Mouse (Mus musculus) bone marrow, adult 2 months (tissue): Measurements from ENCODE around the gene Gm36864. TPM values are rescaled to one million over a fixed set of nuclear protein-coding genes. Genes with fewer than 3 reads are reported as not detected.

ENCODE experiments used
- H3K27ac ChIP-seq: fragments of 200-500 bp; 2 replicates; pipeline ENCODE4 v1.5.1; 2012; ENCODE audit warnings: low read depth, mild to moderate bottlenecking, control low read depth, inconsistent platforms, low read length; ENCODE audit not compliant: control insufficient read depth, poor library complexity, insufficient read depth
- H3K4me1 ChIP-seq: fragments of 200-500 bp; 2 replicates; pipeline ENCODE4 v1.6.1; 2011; ENCODE audit warnings: low read length; ENCODE audit not compliant: control insufficient read depth, insufficient read depth
- H3K4me3 ChIP-seq: fragments of 200-500 bp; replicated peaks from 2 replicates; pipeline ENCODE3; 2011; ENCODE audit warnings: mild to moderate bottlenecking, low read depth, low read length, control low read depth; ENCODE audit not compliant: control insufficient read depth
- CTCF ChIP-seq: fragments of 200-500 bp; IDR thresholded peaks from 2 replicates; pipeline ENCODE4 v1.5.1; 2011; ENCODE audit warnings: low read length, control low read depth; ENCODE audit not compliant: control insufficient read depth, insufficient read depth
- POLR2A ChIP-seq: fragments of 200-500 bp; IDR thresholded peaks from 2 replicates; pipeline ENCODE4 v1.6.1; 2011; ENCODE audit warnings: low read depth, mild to moderate bottlenecking, control low read depth, low read length, borderline replicate concordance; ENCODE audit not compliant: control insufficient read depth
- WGBS: fragments of 180-500 bp; shearing (Covaris S2); methylation state at CpG from one replicate; pipeline ENCODE4 v1.1.7; 2018; 5-methylcytosine and 5-hydroxymethylcytosine counted together
- polyA plus RNA-seq: library from polyadenylated mRNA; stranded (reverse); fragments of >200 nt; gene quantifications from 2 replicates; pipeline ENCODE4 v1.2.4, GENCODE M21; 2011; ENCODE audit warnings: low replicate concordance; ENCODE audit not compliant: missing spikeins, insufficient read depth, insufficient read length

The Gm36864 gene
- polyA plus RNA-seq, 1 experiment = not detected

DNA sequence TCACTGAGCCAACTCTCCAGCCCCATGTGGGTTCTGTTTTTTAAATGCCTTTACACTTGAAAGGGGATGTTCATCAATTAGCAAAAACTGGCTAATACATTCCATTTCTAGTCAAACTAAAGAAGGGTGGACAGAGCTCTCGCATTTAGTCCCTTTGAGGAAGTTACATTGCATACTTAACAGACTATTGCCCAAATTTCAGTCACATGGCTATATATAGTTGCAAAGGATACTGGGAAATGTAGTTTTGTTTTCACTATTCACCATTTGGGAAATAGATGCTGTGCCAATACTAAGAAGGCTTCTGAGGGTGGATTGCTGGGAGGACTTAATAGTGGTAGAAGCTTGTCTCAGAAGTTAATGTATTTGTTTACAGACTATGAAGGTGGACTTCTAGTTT, 45.0 kb downstream of the Gm36864 start:
- Histone ChIP-seq H3K4me1 (no peaks in the 10 kb centered on the region), H3K27ac (no peak overlapping the region), H3K4me3 (no peak overlapping the region)
- WGBS = 7% methylated on average over 1 of the region's 1 CpGs
- TF ChIP-seq CTCF = no peak

- 84% methylated on average over 7 of the region's 7 CpGs for WGBS
These were observed 45.6 kb downstream of the Gm36864 start for GRCm38 (mm10) chr7:44281586-44281985.

GRCm38 (mm10) chr7:44287760-44288159, 51.8 kb downstream of the Gm36864 start:
- WGBS = 72% methylated on average over 7 of the region's 7 CpGs
- TF ChIP-seq POLR2A (no peak), CTCF (no peak)

More at GRCm38 (mm10) chr7:44281586-44281985, 45.6 kb downstream of the Gm36864 start:
- TF ChIP-seq POLR2A = no peak
- H3K4me1 ChIP-seq = no peaks in the 10 kb centered on the region
- H3K27ac ChIP-seq = no peak overlapping the region
- no peak overlapping the region for H3K4me3 ChIP-seq

GRCm38 (mm10) chr7:44290986-44291385, 55.0 kb downstream of the Gm36864 start:
- TF ChIP-seq CTCF (no peak), POLR2A (no peak)
- H3K27ac ChIP-seq = no peak overlapping the region
- no peak overlapping the region for H3K4me3 ChIP-seq
- H3K4me1 ChIP-seq = no peaks in the 10 kb centered on the region
- 62% methylated on average over 4 of the region's 4 CpGs for WGBS

More at GRCm38 (mm10) chr7:44287760-44288159, 51.8 kb downstream of the Gm36864 start:
- Histone ChIP-seq H3K4me3 (no peak overlapping the region), H3K27ac (no peak overlapping the region), H3K4me1 (no peaks in the 10 kb centered on the region)

- Histone ChIP-seq H3K4me1 (no peaks in the 10 kb centered on the region), H3K27ac (no peak overlapping the region), H3K4me3 (no peak overlapping the region)
- WGBS = 49% methylated on average over 4 of the region's 4 CpGs
- no peak for TF ChIP-seq CTCF
- TF ChIP-seq POLR2A = no peak
These were observed 55.4 kb downstream of the Gm36864 start for GRCm38 (mm10) chr7:44291418-44291817.

Other genes starting within 250 kb of the Gm36864 start
- not detected in 2 replicates for gene Klk1b11, start 240.3 kb upstream of the Gm36864 start, polyA plus RNA-seq
- gene Klk1b26, start 224.0 kb upstream of the Gm36864 start, polyA plus RNA-seq = not detected in 2 replicates
- not detected in 2 replicates for gene Klk1b27, start 183.9 kb upstream of the Gm36864 start, polyA plus RNA-seq
- not detected in 2 replicates for gene Klk1b21, start 133.8 kb upstream of the Gm36864 start, polyA plus RNA-seq
- gene Klk1b22, start 123.5 kb upstream of the Gm36864 start, polyA plus RNA-seq = not detected in 2 replicates
- not detected in 2 replicates for gene Klk1b16, start 99.4 kb upstream of the Gm36864 start, polyA plus RNA-seq
- gene Klk1b24, start 47.9 kb upstream of the Gm36864 start, polyA plus RNA-seq = not detected in 2 replicates
- not detected in 2 replicates for gene Klk1b3, start 38.0 kb upstream of the Gm36864 start, polyA plus RNA-seq
- gene Klk1b4, start 28.7 kb upstream of the Gm36864 start, polyA plus RNA-seq = not detected in 2 replicates
- gene Klk1b5, start 20.2 kb upstream of the Gm36864 start, polyA plus RNA-seq = not detected in 2 replicates
- 2.4 and 17.2 TPM in 2 replicates for gene Klk1, start 10.8 kb upstream of the Gm36864 start, polyA plus RNA-seq
- 2.0 TPM in 1 of 2 replicates, not detected in the other for gene 1700028J19Rik, start 10.5 kb downstream of the Gm36864 start, polyA plus RNA-seq
- gene 2410002F23Rik, start 10.5 kb downstream of the Gm36864 start, polyA plus RNA-seq = 45.1 and 74.8 TPM in 2 replicates
- not detected in 2 replicates for gene Acp4, start 21.2 kb downstream of the Gm36864 start, polyA plus RNA-seq
- not detected in 2 replicates for gene Gm15517, start 25.3 kb downstream of the Gm36864 start, polyA plus RNA-seq
- 0.75 and 1.8 TPM in 2 replicates for gene Clec11a, start 70.7 kb downstream of the Gm36864 start, polyA plus RNA-seq
- 1.9 and 4.2 TPM in 2 replicates for gene Shank1, start 74.1 kb downstream of the Gm36864 start, polyA plus RNA-seq
- not detected in 2 replicates for gene Syt3, start 147.9 kb downstream of the Gm36864 start, polyA plus RNA-seq
- not detected in 2 replicates for gene 1700008O03Rik, start 149.6 kb downstream of the Gm36864 start, polyA plus RNA-seq
- gene Lrrc4b, start 192.8 kb downstream of the Gm36864 start, polyA plus RNA-seq = 0.92 TPM in 1 of 2 replicates, not detected in the other
- not detected in 2 replicates for gene Aspdh, start 229.2 kb downstream of the Gm36864 start, polyA plus RNA-seq
- gene Josd2, start 231.8 kb downstream of the Gm36864 start, polyA plus RNA-seq = 128 and 154 TPM in 2 replicates